Mouse (Mus musculus) CH12.LX (cell line): ENCODE measurements around the gene Atp2b2.

Experiments
- CTCF ChIP-seq, 2 experiments: IDR thresholded peaks in 1 of 2; conservative IDR thresholded peaks in 1 of 2; 2 replicates each; pipeline ENCODE4 v1.5.1; 2011 to 2012; ENCODE audit warnings: low read depth in 2 of 2, low read length in 2 of 2, improper control_type of control experiment in 1 of 2, inconsistent platforms in 1 of 2, mild to moderate bottlenecking in 1 of 2, moderate library complexity in 1 of 2
- ETS1 ChIP-seq: conservative IDR thresholded peaks from 2 replicates; pipeline ENCODE4 v1.6.1; 2012; ENCODE audit warnings: low read depth, mild to moderate bottlenecking, inconsistent platforms, low read length, improper control_type of control experiment, moderate library complexity
- MAZ ChIP-seq: IDR thresholded peaks from 2 replicates; pipeline ENCODE4 v1.6.1; 2012; ENCODE audit warnings: low read depth, mild to moderate bottlenecking, inconsistent platforms, low read length, improper control_type of control experiment, moderate library complexity
- NRF1 ChIP-seq: IDR thresholded peaks from 2 replicates; pipeline ENCODE4 v1.6.1; 2014; ENCODE audit warnings: low read depth, mild to moderate bottlenecking, inconsistent platforms, low read length, improper control_type of control experiment, moderate library complexity
- POLR2A ChIP-seq: IDR thresholded peaks from 2 replicates; pipeline ENCODE4 v1.6.1; 2011; ENCODE audit warnings: low read depth, mild to moderate bottlenecking, improper control_type of control experiment, low read length
- POLR2AphosphoS2 ChIP-seq: IDR thresholded peaks from 2 replicates; pipeline ENCODE4 v1.6.1; 2011; ENCODE audit warnings: low read depth, low read length, improper control_type of control experiment
- RCOR1 ChIP-seq: conservative IDR thresholded peaks from 2 replicates; pipeline ENCODE4 v1.6.1; 2012; ENCODE audit warnings: low read depth, mild to moderate bottlenecking, inconsistent platforms, low read length, improper control_type of control experiment
- UBTF ChIP-seq: IDR thresholded peaks from 2 replicates; pipeline ENCODE4 v1.6.1; 2012; ENCODE audit warnings: low read depth, mild to moderate bottlenecking, inconsistent platforms, low read length, improper control_type of control experiment, moderate library complexity

GRCm38 (mm10) chr6:113970464-113970863 is 71.9 kb downstream of the Atp2b2 start:
- TF ChIP-seq NRF1: no peak
- no peak for TF ChIP-seq CTCF (conservative IDR thresholded peaks at IDR 0.05 in 1 of 2, IDR thresholded peaks at IDR 0.05 in 1 of 2; ENCODE audit: low read depth in 2 of 2, low read length in 2 of 2)
- TF ChIP-seq ETS1: no peak
- TF ChIP-seq UBTF: no peak
- no peak for TF ChIP-seq RCOR1
- no peak for TF ChIP-seq POLR2A
- TF ChIP-seq POLR2AphosphoS2: no peak
- no peak for TF ChIP-seq MAZ
